10 mouse cellular contexts compared by ENCODE assay signal in the genomic region with DNA sequence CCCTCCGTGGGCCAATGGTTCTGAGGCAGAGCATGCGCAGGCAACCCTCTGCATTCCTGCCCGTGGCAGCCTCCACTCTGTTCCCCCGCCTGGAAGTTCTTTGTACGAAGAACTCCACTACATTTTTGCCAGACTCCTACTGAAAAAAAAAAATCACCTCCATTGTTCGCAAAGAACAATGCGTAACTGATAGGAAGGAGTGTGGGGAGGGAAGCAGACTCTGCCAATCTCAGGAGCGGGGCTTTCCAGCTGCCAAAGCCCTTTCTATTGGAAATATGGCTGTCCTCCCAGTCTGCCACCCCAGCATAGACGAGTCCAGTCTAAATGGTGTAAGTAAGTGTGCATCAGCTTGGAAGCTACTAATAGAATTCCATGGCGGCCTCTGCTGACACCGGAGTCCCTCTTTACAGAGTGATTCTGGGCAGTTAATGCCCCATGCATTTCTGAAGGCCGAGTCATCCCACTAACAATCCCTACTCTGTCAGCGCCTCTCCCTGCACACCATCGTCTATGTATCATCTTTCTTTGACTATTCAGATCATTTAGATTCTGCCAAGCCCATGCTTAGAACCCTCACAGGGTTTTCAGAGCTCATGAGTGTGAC.
A peak's percentile ranks its signal among the peaks of the same experiment; 100 is the strongest.
DNase-seq lines count a peak whose midpoint lies in the region; ATAC-seq and TF ChIP-seq lines count a peak whose summit lies in the region.
"Had no signal": no experiment of that assay in that cellular context is flagged by ENCODE, and none has a peak within 500 bp of the region (broad histone marks: within the 10 kb centered on the region; RNA-seq: fewer than 3 reads in every experiment).

No protein-coding gene starts in this region.

- H3K9ac ChIP-seq in forebrain, embryonic 15.5 days (replicated peaks) = no peak overlapping the region
- no peak overlapping the region for H3K9ac ChIP-seq in forebrain, embryonic 11.5 days (ENCODE audit: low read length)
- H3K9ac ChIP-seq in lung, embryonic 16.5 days (ENCODE audit: low read length) = no peak overlapping the region
- no peak overlapping the region for H3K9ac ChIP-seq in forebrain, postnatal 0 days
- H3K9ac ChIP-seq in midbrain, postnatal 0 days (replicated peaks; ENCODE audit: low read length, poor library complexity, severe bottlenecking) = no peak overlapping the region

- no peak for TF ChIP-seq CTCF in forebrain, postnatal 0 days (IDR thresholded peaks at IDR 0.05; ENCODE audit: low read depth)
- no peak for TF ChIP-seq CTCF in midbrain, postnatal 0 days (IDR thresholded peaks at IDR 0.05)

- H3K27me3 ChIP-seq in forebrain, embryonic 15.5 days = no peaks in the 10 kb centered on the region
- H3K27me3 ChIP-seq in forebrain, embryonic 11.5 days (ENCODE audit: control insufficient read depth, insufficient read depth, low read length) = no peaks in the 10 kb centered on the region
- H3K27me3 ChIP-seq in lung, embryonic 16.5 days (ENCODE audit: control insufficient read depth, insufficient read depth, low read depth, low read length) = no peaks in the 10 kb centered on the region
- no peaks in the 10 kb centered on the region for H3K27me3 ChIP-seq in forebrain, postnatal 0 days (ENCODE audit: insufficient read depth, low read length)
- H3K27me3 ChIP-seq in midbrain, postnatal 0 days (ENCODE audit: insufficient read depth, low read length) = no peaks in the 10 kb centered on the region

- WGBS in forebrain, embryonic 15.5 days = 49% methylated on average over 14 of the region's 14 CpGs
- 65% methylated on average over 14 of the region's 14 CpGs for WGBS in forebrain, embryonic 11.5 days
- 59% methylated on average over 14 of the region's 14 CpGs for WGBS in lung, embryonic 16.5 days
- WGBS in forebrain, postnatal 0 days = 39% methylated on average over 14 of the region's 14 CpGs
- 44% methylated on average over 14 of the region's 14 CpGs for WGBS in midbrain, postnatal 0 days

- no peaks in the 10 kb centered on the region for H3K9me3 ChIP-seq in forebrain, embryonic 15.5 days
- no peaks in the 10 kb centered on the region for H3K9me3 ChIP-seq in forebrain, embryonic 11.5 days (ENCODE audit: control insufficient read depth, low read length)
- no peaks in the 10 kb centered on the region for H3K9me3 ChIP-seq in lung, embryonic 16.5 days (ENCODE audit: control insufficient read depth, low read length)
- no peaks in the 10 kb centered on the region for H3K9me3 ChIP-seq in forebrain, postnatal 0 days (ENCODE audit: low read length)
- no peaks in the 10 kb centered on the region for H3K9me3 ChIP-seq in midbrain, postnatal 0 days (ENCODE audit: low read length)

- 0 out of 2 replicates have a peak overlapping the region, but pooled peaks have one; percentile 14 for H3K27ac ChIP-seq in forebrain, embryonic 15.5 days (replicated peaks)
- no peak overlapping the region for H3K27ac ChIP-seq in forebrain, embryonic 11.5 days (ENCODE audit: low read depth, low read length)
- no peak overlapping the region for H3K27ac ChIP-seq in lung, embryonic 16.5 days (ENCODE audit: low read length)
- H3K27ac ChIP-seq in forebrain, postnatal 0 days (ENCODE audit: low read depth, low read length) = no peak overlapping the region
- no peak overlapping the region for H3K27ac ChIP-seq in midbrain, postnatal 0 days (ENCODE audit: low read depth, low read length)

- H3K4me2 ChIP-seq in forebrain, embryonic 15.5 days (replicated peaks) = no peak overlapping the region
- H3K4me2 ChIP-seq in forebrain, embryonic 11.5 days (ENCODE audit: low read depth, low read length, severe bottlenecking) = no peak overlapping the region
- no peak overlapping the region for H3K4me2 ChIP-seq in lung, embryonic 16.5 days (ENCODE audit: low read depth, low read length)
- no peak overlapping the region for H3K4me2 ChIP-seq in forebrain, postnatal 0 days (ENCODE audit: low read depth)
- no peak overlapping the region for H3K4me2 ChIP-seq in midbrain, postnatal 0 days (ENCODE audit: low read depth, low read length, poor library complexity, severe bottlenecking)

- ATAC-seq in forebrain, embryonic 15.5 days (replicated peaks) = 0 out of 2 replicates have a peak, but pooled peaks have one; percentile 24
- no peak for ATAC-seq in forebrain, embryonic 11.5 days (replicated peaks; ENCODE audit: low FRiP score)
- ATAC-seq in lung, embryonic 16.5 days (ENCODE audit: low read depth) = 0 out of 2 replicates have a peak, but pooled peaks have one; percentile 19
- ATAC-seq in forebrain, postnatal 0 days = peak; percentile 54
- ATAC-seq in midbrain, postnatal 0 days (ENCODE audit: low FRiP score) = no peak
- ATAC-seq in megakaryocyte progenitor cell, adult 5-6 weeks (replicated peaks; ENCODE audit: poor library complexity) = no peak

- H3K4me3 ChIP-seq in forebrain, embryonic 15.5 days = no peak overlapping the region
- H3K4me3 ChIP-seq in forebrain, embryonic 11.5 days (ENCODE audit: low read depth, low read length) = no peak overlapping the region
- no peak overlapping the region for H3K4me3 ChIP-seq in lung, embryonic 16.5 days (ENCODE audit: low read length)
- H3K4me3 ChIP-seq in forebrain, postnatal 0 days (ENCODE audit: low read depth, low read length) = no peak overlapping the region
- no peak overlapping the region for H3K4me3 ChIP-seq in midbrain, postnatal 0 days (ENCODE audit: low read depth, low read length)
- H3K4me3 ChIP-seq: megakaryocyte, embryonic 14.5 days had no signal

- no peaks in the 10 kb centered on the region for H3K36me3 ChIP-seq in forebrain, embryonic 15.5 days
- H3K36me3 ChIP-seq in forebrain, embryonic 11.5 days (ENCODE audit: control insufficient read depth, insufficient read depth, low read length) = no peaks in the 10 kb centered on the region
- no peaks in the 10 kb centered on the region for H3K36me3 ChIP-seq in lung, embryonic 16.5 days (ENCODE audit: control insufficient read depth, insufficient read depth, low read length)
- H3K36me3 ChIP-seq in forebrain, postnatal 0 days (ENCODE audit: insufficient read depth) = no peaks in the 10 kb centered on the region
- no peaks in the 10 kb centered on the region for H3K36me3 ChIP-seq in midbrain, postnatal 0 days (ENCODE audit: insufficient read depth, low read length)

- H3K4me1 ChIP-seq in forebrain, embryonic 15.5 days = peaks cover 13% of the 10 kb centered on the region; the same call in 1 of the 2 replicates
- peaks cover 2% of the 10 kb centered on the region; the same call in 1 of the 2 replicates for H3K4me1 ChIP-seq in forebrain, embryonic 11.5 days (replicated peaks; ENCODE audit: control insufficient read depth, insufficient read depth, low read length)
- H3K4me1 ChIP-seq in lung, embryonic 16.5 days (replicated peaks; ENCODE audit: control insufficient read depth, insufficient read depth, low read length) = peaks cover 7% of the 10 kb centered on the region; the same call in 1 of the 2 replicates
- H3K4me1 ChIP-seq in forebrain, postnatal 0 days (ENCODE audit: insufficient read depth) = 0 out of 2 replicates have a peak, but pooled peaks cover 3% of the 10 kb centered on the region
- no peaks in the 10 kb centered on the region for H3K4me1 ChIP-seq in midbrain, postnatal 0 days (ENCODE audit: insufficient read depth, low read length)

- DNase-seq in forebrain, embryonic 11.5 days (ENCODE audit: low spot score) = no peak
- DNase-seq in lung, adult 18-20 months = no peak
- DNase-seq in forebrain, postnatal 0 days = no peak
- DNase-seq in midbrain, postnatal 0 days (ENCODE audit: low spot score) = peak; percentile 42
- DNase-seq in ovary, postnatal 10 days (ENCODE audit: low spot score) = no peak
- DNase-seq: adrenal gland, adult 2 months had no signal

Comparison
In these comparisons a context has a peak if more than half of its experiments do, and no peak if none do; other contexts are left out.
1. ATAC-seq: peak in forebrain, embryonic 15.5 days (single experiment), lung, embryonic 16.5 days (single experiment) and forebrain, postnatal 0 days (single experiment); none in forebrain, embryonic 11.5 days (single experiment), midbrain, postnatal 0 days (single experiment) and megakaryocyte progenitor cell, adult 5-6 weeks (single experiment).